Mouse (Mus musculus) cerebellum, adult (tissue): ENCODE data around the gene Zfp750.

Source experiments
- ATAC-seq: cut with Nextera tagmentation; 2 replicates; pipeline ENCODE4 v1.9.2; 2017; ENCODE audit warnings: mild to moderate bottlenecking, moderate library complexity, mixed read lengths; ENCODE audit not compliant: insufficient number of reproducible peaks, low FRiP score, low TSS enrichment

Zfp750 gene

DNA sequence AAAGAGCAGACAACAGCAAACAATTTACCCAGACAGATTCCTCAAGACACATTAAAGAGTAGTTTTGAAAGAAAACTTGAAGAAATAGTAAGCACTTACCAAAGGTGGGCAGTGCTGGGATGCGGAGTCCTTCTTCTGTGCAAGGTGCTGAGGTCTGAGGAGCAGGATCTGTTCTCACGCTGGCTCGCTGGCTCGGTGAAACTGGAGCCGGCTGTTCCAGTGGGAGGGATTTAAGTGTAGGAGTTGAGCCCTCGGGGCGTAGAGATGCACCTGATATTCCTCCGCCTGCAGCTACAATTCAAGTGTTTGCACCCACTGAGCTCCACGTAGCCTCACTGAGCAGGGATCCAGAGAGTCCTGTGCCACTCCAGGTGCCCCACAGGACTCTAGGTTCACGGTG lies at the start of gene Zfp750:
Gene Zfp750 (minus strand): TSS at position 203 of the 400 bp plus-strand sequence.
- no peak for ATAC-seq

DNA sequence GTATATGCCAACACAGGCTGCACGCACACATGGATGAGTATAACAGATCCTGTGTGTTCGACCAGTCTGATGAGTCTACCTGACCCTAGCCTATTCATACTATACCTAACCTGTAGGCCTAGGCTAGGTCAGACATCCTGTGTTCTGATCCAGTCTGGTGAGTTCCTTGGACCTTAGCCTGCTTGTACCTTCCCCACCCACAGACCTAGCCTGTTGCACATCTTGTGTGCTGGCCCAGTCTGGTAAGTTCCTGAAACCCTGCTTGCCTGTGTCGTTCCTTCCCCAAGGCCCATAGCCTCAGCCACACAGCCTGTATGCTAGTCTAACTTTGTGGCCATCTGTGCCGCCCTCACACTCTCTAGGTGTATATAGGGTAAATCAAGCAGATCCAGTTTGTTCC lies 45.1 kb upstream of the Zfp750 start:
- no peak for ATAC-seq

DNA sequence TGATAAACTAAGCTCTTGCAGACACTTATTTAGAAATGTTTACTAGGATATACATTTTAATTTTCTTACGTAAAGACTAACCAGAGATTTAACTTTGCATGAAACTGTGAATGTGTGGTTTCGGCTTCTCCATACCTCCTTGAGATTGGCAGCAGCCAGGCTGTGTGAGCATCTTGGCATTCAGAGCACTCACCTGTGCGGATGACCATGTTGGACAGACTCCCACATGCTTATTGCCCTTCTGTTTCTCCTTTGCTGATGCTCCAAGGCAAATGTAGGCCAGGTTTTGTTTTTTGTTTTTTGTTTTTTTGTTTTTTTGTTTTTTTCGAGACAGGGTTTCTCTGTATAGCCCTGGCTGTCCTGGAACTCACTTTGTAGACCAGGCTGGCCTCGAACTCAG lies 44.2 kb upstream of the Zfp750 start:
- peak; percentile 64; the same call in 1 of the 2 replicates for ATAC-seq

DNA sequence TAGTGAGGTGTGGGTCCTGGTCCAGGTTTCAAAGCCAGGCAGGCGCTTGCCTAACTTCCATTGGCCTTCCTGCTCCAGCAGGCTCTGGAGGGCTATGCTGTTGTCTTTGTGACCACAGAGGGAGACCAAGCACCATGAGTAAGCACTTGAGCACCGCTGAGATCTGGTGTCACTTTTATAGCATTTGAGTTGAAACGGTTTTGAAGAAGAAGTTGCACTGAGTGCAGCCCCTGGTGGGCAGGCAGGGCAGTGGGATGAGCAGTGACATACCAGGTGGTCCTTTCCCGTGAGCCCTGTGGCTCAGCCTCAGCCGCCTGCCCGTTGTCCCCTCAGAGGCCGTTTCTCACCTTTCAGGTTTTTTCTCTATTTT lies 41.1 kb upstream of the Zfp750 start:
- ATAC-seq, result no peak

DNA sequence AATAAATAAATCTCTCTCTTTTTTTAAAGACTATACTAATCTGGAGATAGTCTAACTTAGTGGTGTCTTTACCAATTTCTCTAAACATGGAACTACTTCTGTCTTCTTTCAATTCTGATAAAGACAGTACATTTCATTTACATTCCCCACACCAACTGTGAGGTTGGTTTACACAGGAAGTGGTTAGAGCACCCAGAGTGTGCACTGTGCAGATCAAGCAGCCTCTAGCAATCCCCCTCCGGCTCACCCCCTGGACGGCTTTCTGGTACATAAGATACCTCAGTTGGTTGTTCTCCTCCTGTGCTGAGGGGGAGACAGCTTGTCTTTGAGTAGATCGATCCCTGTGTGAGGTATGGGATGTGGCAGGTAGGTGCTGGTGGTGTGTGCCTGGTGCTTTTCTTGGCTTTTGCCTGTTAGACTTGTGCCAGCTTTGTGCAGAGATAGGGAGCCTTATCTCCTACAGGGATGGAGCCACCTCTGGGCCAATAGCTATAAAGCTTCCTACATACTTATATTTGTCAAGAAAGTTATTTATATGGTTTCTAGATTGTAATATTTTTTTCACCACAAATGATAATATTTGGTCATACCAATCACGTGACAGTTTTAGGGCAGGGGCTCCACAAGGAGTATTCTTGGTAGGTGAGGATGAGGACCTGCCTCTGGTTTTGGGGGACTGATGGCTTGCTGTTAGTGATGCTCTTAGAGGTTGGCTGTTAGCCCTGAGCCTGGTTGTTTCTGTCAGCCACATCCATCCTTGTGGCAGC lies 40.6 kb upstream of the Zfp750 start:
- no peak for ATAC-seq

DNA sequence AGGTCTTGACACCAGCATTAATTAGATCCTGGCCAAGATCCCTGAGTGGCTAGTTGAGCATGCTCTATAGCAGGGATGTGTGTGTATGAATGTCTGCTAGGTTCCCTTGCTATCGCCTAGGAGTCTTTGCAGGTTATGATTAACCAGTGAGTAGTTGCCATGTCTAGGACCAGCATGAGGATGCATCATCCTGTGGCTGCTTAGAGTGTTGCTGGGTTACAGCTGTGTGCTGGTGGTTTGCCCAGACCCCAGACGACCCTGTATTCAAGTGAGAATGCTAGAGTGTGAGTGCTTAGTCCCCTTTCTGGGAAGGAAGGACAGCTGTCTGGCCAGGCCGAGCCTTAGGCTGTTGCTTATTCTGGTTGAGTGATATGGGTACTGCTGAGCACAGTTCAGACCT lies 39.4 kb upstream of the Zfp750 start:
- no peak for ATAC-seq

DNA sequence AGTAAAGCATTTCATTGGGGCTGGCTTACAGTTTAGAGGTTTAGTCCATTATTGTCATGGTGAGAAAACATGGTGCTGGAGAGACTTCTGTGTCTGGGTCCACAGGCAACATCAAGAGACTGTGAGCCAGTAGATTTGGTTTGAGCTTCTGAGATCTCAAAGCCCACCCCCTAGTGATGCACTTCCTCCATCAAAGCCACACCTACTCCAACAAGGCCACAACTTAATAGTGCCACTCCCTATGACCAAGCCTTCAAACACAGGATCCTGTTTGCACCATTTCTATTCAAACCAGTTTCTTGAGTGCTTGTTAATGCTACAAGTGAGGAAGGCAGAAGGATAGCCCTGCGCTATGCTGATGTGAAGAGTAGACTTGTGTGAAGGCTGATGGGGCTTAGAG lies 38.8 kb upstream of the Zfp750 start:
- ATAC-seq, result no peak

DNA sequence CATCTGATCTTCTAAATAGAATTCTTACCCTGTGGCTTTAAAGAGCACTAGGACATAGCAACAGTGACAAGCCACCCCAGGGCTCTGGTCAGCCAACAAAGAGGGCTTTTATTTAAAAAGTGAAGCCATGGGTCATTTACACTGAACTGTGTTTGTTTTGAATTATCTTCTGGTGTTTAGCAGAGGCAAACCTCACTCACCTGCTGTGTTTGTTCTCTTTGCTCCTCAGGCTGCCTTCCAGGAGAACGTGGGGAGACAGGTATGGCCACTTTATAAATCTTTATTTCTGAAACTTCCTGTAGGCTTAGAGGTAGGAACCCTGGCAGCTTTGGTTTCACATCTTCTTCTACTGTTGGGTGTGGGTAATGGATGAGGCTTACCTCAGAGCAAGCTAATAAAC lies 37.6 kb upstream of the Zfp750 start:
- no peak for ATAC-seq

DNA sequence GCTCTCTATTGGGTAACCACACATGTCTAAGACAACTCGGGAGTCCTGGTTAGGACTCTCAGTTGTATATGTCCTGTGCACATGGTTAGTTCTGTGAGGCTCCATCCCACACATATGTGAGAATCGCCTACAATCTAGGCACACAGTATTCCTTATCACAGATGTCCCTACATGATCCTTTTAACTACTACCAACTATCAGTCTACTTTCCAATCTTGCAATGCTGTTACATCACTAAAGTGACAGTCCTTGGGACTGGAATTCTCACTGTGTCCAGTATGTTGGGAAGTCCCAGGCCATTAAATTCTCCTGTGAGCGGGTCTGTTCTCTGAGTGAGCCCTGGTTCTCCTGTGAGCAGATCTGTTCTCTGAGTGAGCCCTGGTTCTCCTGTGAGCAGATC lies 34.3 kb upstream of the Zfp750 start:
- no peak for ATAC-seq

DNA sequence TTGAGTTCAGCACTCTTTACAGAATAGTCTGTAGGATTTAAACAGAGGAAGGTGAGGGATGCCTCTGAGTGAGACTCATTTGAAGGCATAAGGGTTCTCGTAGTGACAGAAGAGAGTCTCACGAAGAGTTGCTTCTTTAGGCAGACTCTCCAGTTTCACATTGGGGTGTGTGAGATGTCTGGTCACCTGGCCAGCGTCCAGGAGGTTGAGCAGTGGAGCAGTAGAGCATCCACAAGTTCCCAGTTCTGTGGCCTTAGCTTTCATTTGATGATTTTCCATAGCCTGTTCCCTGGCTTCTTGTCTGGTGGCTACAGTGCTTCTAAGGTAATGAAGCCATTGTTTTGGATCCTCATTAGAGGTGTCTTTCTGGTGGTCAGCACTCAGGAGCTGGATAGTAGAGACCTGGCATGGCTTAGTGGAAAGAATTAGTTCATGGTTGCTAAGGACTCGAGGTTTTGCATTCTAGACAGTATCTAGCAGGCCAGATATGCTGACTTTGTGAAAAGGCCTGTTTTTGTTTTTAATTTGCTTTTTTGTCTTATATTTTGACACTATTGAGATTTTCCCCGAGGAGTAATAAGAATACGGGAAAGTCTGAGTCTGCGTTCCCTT lies 33.8 kb upstream of the Zfp750 start:
- no peak for ATAC-seq

DNA sequence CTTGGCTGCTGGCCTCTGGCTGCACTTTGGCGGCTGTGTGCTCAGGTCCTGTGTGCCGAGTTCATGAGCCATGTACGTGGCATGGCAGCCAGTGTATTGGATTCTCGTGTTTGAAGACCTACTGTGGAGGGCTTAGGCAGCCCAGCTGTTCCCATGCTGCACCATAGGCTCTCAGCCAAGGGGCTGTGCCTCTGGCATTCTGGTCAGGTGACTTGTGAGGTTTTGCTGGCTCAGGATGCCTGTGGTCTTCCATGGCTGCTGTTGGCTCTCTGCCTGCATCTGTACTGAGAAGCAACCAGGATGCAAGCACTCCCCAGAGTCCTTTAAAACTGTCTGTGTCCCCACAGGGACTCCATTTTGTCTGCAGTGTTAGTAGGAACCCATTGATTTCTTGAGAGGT lies 33.0 kb upstream of the Zfp750 start:
- no peak for ATAC-seq

DNA sequence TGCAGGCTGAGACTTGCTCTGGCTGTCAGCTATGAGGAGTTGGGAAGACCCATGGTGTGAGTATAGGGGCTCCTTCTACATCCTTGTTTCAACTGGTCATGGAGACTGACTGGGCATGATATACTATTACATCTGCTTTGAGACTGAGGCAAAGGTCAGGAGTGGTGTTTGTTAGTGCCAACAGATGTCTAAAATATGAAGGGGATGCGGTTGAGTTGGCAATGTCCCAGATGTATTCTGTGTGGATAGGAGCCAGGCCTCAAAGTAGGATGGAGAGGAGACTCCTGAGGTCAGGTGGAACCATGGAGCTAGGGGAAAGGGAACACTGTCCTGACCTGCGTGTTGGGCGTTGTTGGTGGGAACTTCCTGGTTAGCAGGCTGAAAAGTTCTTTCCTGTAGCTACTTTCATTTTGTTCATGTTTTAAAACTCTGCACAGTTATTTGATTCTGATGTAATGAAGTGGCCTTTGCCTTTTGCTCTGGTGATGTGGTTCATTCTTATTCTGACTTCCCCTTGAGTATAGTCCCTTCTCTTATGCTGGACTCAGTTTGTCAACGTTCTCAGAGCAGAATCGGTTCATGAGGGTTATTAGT lies 32.2 kb upstream of the Zfp750 start:
- no peak for ATAC-seq

DNA sequence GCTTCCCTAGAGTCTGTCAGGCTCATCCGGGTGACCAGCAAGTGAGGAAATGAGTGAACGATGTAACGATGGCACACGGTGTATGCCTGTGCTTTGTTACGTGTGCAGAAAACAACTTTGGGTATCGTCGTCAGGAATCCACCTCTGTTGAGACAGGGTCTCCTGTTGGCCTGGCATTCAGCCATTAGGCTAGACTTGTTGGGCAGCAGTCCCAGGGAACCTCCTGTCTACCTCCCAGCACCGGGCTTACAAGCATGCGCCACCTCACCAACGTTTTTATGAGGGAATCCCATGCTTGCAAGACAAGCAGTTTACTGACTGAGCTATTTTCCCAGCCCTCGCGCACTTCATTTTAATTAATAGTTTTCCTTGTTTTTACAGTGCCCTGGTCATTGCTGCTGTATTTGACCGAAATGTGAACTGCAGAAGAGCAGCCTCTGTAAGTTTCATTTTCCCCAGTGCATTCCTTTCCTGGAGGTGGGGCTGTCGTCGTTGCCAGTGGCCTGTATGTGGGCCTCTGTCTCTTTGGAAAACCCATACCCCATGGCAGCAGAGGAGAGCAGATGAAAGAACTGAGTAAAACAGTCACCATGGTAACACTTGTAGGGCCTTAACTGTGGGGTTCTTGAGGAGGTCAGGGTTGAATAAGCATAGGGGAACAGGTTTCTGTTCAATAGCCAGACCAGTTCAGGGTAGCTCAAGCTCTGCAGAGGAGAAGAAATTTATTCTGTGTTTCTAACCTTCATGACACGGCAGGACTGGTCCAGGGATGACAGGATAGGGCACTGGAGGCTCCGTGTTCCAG lies 30.9 kb upstream of the Zfp750 start:
- no peak for ATAC-seq

DNA sequence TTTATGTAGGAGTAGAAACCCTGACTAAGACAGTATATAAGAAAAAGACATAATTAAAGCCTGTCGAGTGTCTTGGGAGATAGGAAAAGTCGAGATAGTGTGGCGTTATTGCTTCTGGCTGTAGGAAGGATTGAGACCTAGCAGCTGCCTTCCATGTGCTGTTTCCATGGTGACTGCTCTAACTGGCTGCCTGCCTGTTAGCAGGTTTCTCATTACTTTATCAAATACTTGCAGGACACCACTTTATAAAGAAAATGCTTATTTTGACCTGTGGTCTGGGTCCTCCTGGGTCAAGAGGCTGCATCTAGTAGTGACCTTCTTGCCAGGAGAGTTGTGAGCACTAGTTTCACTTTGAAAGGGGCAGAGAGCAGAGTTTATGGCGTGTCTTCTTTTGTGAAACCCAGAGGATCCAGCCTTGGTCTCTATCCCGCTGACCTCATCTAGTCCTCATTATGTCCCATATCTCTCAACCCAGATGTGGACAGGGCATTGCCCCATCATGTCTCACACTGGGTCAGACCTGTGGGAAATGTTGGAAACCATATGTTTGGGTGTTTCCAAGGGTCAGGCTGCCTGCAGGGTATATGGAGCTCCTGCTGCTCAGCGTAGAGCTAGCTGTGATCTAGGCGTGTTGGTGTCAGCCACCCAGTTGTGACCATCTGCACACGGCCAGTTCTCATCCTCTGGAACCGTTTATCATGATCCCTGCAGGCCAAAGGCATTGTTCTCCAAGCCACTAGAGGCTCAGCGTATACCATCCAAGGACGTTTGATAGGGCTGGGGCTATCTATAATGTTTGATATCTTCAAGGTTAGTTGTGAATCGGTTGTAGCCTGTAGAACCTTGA lies 30.1 kb upstream of the Zfp750 start:
- no peak for ATAC-seq

DNA sequence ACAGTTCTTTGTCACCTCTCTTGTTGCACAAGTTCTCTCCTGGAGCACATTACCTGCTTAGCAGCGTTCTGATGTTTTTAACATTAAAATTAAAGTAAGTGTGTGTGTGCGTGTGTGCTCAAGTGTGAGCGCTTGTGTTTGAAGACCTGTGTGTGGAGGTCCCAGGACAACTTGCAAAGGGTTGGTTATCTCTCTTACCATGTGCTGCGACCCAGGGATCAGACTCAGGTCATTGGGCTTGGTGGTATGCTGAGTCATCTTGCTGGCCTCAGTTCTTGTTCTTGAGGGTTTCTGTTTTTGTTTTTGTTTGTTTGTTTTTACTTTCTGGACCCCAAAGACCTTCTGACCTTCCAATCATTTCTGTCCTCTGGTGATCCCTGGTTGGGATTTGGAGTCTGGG lies 28.8 kb upstream of the Zfp750 start:
- no peak for ATAC-seq

DNA sequence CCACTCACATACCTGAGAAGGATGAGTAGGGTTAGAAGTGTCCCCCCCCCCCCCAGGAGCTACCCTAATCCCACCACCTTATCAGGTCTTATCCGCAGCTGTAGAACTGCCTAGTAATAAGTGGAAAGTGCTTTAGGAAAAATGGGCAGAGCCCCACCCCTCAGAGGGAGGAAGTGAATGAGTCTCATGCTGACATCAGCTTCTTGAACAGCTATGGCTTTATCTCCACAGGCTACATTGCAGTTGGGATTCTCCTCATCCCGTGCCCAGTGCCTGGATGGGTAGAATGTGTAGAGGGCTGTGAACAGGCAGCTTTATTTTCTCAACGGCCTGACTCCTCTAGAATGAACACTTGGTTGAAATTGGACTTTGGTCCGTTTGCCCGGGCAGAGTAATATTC lies 28.1 kb upstream of the Zfp750 start:
- ATAC-seq, result no peak

DNA sequence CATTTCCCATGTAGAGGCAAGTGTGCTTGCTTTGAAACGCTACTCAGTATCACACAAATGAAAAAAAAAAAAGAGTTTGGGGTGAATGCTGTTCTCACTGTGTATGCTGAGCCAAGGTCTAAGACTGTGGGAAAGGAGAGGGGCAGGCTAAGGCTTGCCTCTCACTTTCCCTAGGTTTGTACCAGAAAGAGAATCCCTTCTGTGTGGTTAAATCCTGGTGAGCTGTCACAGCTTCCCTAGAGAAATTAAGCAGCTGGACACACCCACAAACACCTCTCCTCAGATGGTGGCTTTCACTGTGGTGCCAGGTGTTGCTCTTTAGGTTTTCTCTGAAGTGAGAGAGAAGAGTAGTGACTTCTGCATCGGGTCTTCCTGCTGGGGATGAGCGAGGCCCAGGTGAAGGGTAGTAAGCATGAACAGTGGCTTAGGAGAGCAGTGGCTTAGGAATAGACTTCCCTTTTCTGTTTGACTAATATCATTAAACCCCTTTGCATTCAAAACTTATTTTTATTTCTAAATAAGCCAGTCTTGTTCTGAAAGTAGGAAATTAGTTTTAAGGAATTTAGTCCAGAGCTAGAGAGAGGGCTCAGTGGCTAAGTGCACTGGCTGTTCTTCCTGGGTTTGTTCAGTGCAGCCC lies 26.4 kb upstream of the Zfp750 start:
- no peak for ATAC-seq

DNA sequence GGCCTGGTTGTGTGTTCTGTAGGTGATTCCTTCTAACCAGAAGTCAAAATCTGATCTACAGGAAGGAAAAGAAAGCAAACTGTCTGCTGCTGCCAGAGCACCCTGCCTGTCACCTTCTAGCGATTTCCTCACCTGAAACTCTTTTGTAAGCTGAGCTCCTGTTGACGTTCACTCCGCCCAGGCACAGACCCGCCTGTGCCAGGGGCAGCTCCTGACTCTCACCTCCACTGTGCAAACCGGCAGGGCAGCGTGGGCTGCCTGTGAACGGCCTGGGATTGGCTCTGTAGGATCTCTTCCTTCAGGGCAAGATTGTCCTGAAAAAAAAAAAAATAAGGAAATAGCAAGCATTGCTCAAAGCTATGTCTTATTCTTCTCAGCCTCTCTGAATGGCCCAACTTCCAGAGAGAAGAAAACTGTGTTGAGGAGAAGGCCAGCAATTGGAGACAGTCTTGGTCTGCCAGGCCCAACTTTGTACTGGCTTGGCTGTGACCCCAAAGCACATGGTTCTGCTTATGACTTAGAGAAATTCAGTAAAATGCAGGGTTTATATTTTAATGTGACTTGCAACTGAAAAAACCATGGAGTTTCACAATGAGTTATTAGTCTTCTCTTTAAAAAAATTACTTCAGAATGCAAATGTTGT lies 25.7 kb upstream of the Zfp750 start:
- no peak for ATAC-seq

DNA sequence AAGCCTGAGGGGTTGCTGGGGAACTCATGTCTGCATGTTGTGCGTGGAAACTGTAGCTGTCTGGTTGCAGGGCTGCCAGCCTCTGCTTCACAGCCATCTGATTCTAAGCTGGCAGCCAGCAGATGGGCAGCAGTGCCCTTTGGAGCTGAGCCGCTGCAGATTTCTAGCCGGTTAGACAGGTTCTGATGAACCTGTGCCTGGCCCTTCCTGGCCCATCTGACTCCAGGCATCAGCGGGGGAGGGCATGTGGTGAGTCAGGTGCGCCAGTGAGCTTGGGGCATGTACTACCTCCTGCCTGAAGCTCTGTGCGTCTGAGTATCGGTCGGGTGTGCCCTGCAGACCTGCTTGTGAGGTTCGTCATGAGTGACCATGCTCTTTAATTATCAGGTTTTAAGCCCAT lies 24.8 kb upstream of the Zfp750 start:
- peak; percentile 90 for ATAC-seq
